Mouse (Mus musculus) forebrain, embryonic 10.5 days (tissue): ENCODE results near the gene Zfp697. TPM values are rescaled to one million over a fixed set of nuclear protein-coding genes. Genes with fewer than 3 reads are reported as not detected.

Experiments used
- polyA plus RNA-seq: library from polyadenylated mRNA; unstranded; fragments of >200 nt; fragmentation: Nextera tagmentation; extraction: Ambion mirVana; gene quantifications from 2 replicates; pipeline ENCODE4 v1.2.1, GENCODE M21; 2016

Zfp697 gene
- polyA plus RNA-seq, 1 experiment from 2014 or later = 7.1 TPM

Other genes with a start within 250 kb of the Zfp697 start
- gene Adam30, start 221.8 kb upstream of the Zfp697 start, polyA plus RNA-seq = 0.04 TPM in 1 of 2 replicates, not detected in the other
- 0.14 TPM in 1 of 2 replicates, not detected in the other for gene Reg4, start 160.3 kb upstream of the Zfp697 start, polyA plus RNA-seq
- 0.50 and 0.57 TPM in 2 replicates for gene Hmgcs2, start 102.0 kb upstream of the Zfp697 start, polyA plus RNA-seq
- 402 and 436 TPM in 2 replicates for gene Phgdh, start 42.5 kb upstream of the Zfp697 start, polyA plus RNA-seq
- gene Gm4450, start 74.7 kb downstream of the Zfp697 start, polyA plus RNA-seq = not detected in 2 replicates
- gene Hsd3b4, start 128.1 kb downstream of the Zfp697 start, polyA plus RNA-seq = not detected in 2 replicates
- gene Gm10681, start 206.3 kb downstream of the Zfp697 start, polyA plus RNA-seq = not detected in 2 replicates
- not detected in 2 replicates for gene Hsd3b5, start 247.8 kb downstream of the Zfp697 start, polyA plus RNA-seq